Mouse (Mus musculus) liver, adult 2 months (tissue): ENCODE measurements around the gene Slc39a11.

Source experiments
- CTCF ChIP-seq: fragments of 200-500 bp; IDR thresholded peaks from 2 replicates; pipeline ENCODE4 v1.5.1; 2011; ENCODE audit warnings: low read depth, low read length, control low read depth
- POLR2A ChIP-seq: fragments of 200-500 bp; IDR thresholded peaks from 2 replicates; pipeline ENCODE4 v1.6.1; 2011; ENCODE audit warnings: low read length, control low read depth; ENCODE audit not compliant: insufficient read depth; ENCODE audit errors: extremely low read depth

GRCm38 (mm10) chr11:113262062-113262461, 387.8 kb downstream of the Slc39a11 start:
- TF ChIP-seq POLR2A (no peak), CTCF (no peak)
